Mouse (Mus musculus): ENCODE results near the gene Cic. TPM values are rescaled to one million over a fixed set of nuclear protein-coding genes. Genes with fewer than 3 reads are reported as not detected.

Gene Cic
- polyA plus RNA-seq, 1 experiment from 2014 or later = 25.2 TPM

DNA sequence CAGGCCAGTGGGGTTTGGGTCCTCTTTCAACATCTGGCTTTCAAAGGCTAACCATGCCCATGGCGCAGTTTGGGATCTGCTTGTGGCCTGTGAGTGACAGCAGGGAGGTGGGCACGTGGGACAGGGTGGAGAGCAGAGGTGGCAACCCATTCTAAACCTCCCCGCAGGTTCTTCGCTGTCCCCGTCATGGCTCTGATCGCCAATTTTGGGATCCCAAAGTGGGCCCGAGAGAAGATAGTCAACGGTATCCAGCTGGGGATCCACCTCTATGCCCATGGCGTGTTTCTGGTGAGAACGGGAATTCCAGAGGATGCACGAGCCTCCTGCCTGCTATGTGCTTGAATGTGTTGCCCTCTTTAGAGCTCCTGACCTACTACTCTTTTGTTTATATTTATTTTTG lies 43.7 kb downstream of the Cic start:
- DNase-seq (ENCODE audit: low spot score) = no peak
- no peak for ATAC-seq (replicated peaks; ENCODE audit: low FRiP score)
- H3K4me1 ChIP-seq (replicated peaks; ENCODE audit: control insufficient read depth, insufficient read depth, low read length) = peaks cover 14% of the 10 kb centered on the region
- no peaks in the 10 kb centered on the region for H3K9me3 ChIP-seq (ENCODE audit: control insufficient read depth, low read length)
- no peak overlapping the region for H3K9ac ChIP-seq (ENCODE audit: low read depth, low read length)
- H3K4me3 ChIP-seq (ENCODE audit: low read depth, low read length) = no peak overlapping the region
- H3K36me3 ChIP-seq (ENCODE audit: control insufficient read depth, insufficient read depth, low read length) = no peaks in the 10 kb centered on the region
- no peak overlapping the region for H3K4me2 ChIP-seq
- peaks cover 84% of the 10 kb centered on the region for H3K27me3 ChIP-seq (replicated peaks; ENCODE audit: control insufficient read depth, insufficient read depth, low read length)
- WGBS = 78% methylated on average over 11 of the region's 11 CpGs
- H3K27ac ChIP-seq (ENCODE audit: low read depth, low read length) = no peak overlapping the region

DNA sequence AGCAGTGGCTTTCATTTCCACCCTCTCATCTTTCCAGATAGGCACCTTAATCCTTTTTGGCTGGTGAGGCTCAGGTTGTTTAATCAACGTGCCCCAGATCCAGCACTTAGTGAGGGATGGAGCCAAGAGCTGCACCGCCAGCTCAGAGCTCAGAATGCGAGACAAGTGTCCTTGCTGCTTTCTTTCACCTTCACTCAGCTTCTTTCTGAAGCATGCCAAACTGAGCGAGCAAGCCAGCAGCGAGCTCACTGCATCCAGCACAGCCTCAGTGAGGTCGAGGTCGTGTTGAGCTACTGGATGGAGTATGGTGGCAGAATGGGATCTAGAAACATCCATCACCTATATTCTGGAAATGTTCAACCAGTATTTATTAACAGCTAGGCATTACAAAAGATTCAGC lies 45.8 kb downstream of the Cic start:
- H3K4me2 ChIP-seq = no peak overlapping the region
- no peak for ATAC-seq (replicated peaks; ENCODE audit: low FRiP score)
- no peak overlapping the region for H3K9ac ChIP-seq (ENCODE audit: low read depth, low read length)
- H3K4me1 ChIP-seq (replicated peaks; ENCODE audit: control insufficient read depth, insufficient read depth, low read length) = peaks cover 19% of the 10 kb centered on the region
- 31% methylated on average over 7 of the region's 7 CpGs for WGBS
- H3K27ac ChIP-seq (ENCODE audit: low read depth, low read length) = no peak overlapping the region
- peaks cover 63% of the 10 kb centered on the region for H3K27me3 ChIP-seq (replicated peaks; ENCODE audit: control insufficient read depth, insufficient read depth, low read length)
- no peaks in the 10 kb centered on the region for H3K36me3 ChIP-seq (ENCODE audit: control insufficient read depth, insufficient read depth, low read length)
- DNase-seq (ENCODE audit: low spot score) = no peak
- H3K4me3 ChIP-seq (ENCODE audit: low read depth, low read length) = no peak overlapping the region
- H3K9me3 ChIP-seq (ENCODE audit: control insufficient read depth, low read length) = no peaks in the 10 kb centered on the region

DNA sequence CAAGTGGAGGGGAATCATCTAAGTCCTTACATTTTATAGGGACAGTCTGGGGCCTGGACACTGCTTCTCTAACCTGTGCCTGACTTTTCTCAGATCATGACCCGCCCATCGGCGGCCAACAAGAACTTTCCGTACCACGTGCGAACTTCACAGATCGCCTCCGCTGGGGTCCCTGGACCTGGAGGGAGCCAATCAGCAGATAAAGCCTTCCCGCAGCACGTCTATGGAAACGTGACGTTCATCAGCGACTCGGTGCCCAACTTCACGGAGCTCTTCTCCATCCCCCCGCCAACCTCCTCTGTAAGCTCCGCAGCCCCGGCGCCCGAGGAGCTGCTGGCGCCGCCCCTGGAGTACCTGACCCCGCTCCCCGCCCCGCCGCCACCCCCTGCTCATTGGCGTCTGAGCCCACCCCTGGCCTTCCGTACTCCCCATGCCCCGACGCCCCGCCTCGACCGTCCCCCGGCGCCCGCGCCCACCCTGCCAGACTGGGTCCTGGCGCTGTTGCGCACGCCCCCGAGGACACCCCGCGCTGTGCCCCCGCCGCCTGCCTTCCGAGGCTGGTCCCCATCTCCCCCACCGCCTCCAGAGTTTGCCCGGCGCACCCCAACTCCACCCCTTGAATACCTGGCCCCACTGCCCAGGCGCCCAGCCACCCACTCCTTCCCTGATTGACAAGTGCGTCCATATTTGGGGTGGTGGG lies 47.3 kb downstream of the Cic start:
- H3K27me3 ChIP-seq (replicated peaks; ENCODE audit: control insufficient read depth, insufficient read depth, low read length) = peaks cover 51% of the 10 kb centered on the region
- H3K9ac ChIP-seq (ENCODE audit: low read depth, low read length) = no peak overlapping the region; the same call in 1 of the 2 replicates
- DNase-seq (ENCODE audit: low spot score) = no peak
- peak overlapping the region; percentile 49 for H3K4me3 ChIP-seq (ENCODE audit: low read depth, low read length)
- H3K4me2 ChIP-seq = peak overlapping the region; percentile 92
- peaks cover 19% of the 10 kb centered on the region for H3K4me1 ChIP-seq (replicated peaks; ENCODE audit: control insufficient read depth, insufficient read depth, low read length)
- 4% methylated on average over 51 of the region's 51 CpGs for WGBS
- no peak for ATAC-seq (replicated peaks; ENCODE audit: low FRiP score)
- no peaks in the 10 kb centered on the region for H3K36me3 ChIP-seq (ENCODE audit: control insufficient read depth, insufficient read depth, low read length)
- H3K9me3 ChIP-seq (ENCODE audit: control insufficient read depth, low read length) = no peaks in the 10 kb centered on the region
- H3K27ac ChIP-seq (ENCODE audit: low read depth, low read length) = no peak overlapping the region

DNA sequence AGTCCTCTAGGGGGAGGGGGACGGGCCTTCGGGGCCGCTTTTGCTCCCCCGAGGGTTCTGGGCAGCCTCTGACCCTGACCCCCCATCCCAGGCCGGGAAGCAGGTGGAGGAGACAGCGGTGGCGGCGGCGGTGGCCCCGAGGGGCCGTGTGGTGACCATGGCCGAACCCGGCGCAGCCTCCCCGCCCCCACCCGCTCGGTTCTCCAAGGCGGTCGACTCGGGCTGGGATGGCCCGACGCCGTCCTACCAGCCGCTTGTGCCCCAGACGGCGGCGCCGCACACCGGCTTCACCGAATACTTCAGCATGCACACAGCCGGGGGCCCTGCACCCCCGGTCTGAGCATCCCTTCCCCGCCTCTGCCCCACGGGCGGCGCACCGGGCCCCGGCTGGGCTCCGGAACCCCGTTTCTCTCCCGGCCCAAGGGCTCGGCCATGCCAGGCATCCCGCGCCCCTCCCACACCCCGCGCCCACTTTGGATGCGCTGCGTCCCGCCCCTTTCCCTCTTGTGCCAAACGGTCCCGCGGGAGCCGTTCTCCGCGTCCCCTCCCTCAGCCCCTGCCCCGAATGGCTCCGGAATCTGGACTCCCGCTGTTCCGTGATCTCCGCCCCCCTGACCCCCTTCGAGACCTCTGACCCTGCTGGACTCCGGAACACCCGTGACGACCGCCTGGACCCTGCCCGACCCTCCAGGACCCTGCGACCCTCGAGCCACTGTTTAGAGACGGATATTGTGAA lies 48.0 kb downstream of the Cic start:
- peaks cover 19% of the 10 kb centered on the region for H3K4me1 ChIP-seq (replicated peaks; ENCODE audit: control insufficient read depth, insufficient read depth, low read length)
- H3K27ac ChIP-seq (ENCODE audit: low read depth, low read length) = no peak overlapping the region
- ATAC-seq (replicated peaks; ENCODE audit: low FRiP score) = no peak
- 2% methylated on average over 62 of the region's 69 CpGs for WGBS
- H3K9me3 ChIP-seq (ENCODE audit: control insufficient read depth, low read length) = no peaks in the 10 kb centered on the region
- no peak overlapping the region; the same call in 1 of the 2 replicates for H3K9ac ChIP-seq (ENCODE audit: low read depth, low read length)
- H3K36me3 ChIP-seq (ENCODE audit: control insufficient read depth, insufficient read depth, low read length) = no peaks in the 10 kb centered on the region
- H3K27me3 ChIP-seq (replicated peaks; ENCODE audit: control insufficient read depth, insufficient read depth, low read length) = peaks cover 51% of the 10 kb centered on the region
- DNase-seq (ENCODE audit: low spot score) = no peak
- peak overlapping the region; percentile 49 for H3K4me3 ChIP-seq (ENCODE audit: low read depth, low read length)
- peak overlapping the region; percentile 92 for H3K4me2 ChIP-seq

DNA sequence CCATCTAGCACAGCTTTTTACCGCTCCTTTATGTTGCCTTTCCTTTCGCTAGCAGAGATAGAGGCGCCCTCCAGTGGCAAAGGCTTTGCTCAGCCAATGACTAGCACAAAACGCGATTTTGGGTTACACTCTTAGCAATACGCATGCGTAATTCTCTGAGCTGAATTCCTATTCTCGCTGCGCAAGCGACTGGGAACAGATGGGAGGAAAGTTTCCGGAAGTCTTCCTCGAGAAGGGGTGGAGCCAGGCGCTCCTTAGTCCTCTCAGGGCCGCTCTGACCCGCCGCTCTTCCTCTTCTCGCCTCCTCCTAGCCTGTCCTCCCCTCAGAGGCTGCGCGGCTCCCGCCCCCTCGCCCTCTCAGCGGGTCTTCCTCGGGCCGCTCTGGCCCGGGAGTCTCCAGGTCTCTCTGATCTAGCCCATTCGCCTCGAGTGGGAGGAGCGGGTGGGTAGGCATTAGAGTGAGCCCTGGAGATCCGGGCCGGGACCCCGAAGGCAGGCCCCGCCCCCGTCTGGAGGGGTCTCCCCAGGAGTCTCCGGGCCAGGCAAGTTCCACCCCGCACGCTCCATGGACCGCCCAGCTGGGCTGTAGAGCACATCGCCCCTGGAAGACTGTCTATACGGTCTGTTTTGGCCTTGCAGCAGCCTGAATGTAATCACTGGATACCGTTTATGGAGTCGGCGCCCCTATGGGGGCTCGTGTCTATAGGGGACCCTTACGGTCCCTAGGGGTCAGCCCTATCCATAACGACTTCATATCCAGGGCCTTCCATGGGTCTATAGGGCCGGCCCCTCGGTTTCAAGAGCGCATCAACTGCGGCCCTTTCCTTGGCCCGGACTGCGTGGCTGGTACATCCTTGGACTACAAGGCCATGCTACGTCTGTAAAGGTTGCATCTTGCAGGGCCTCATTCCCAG lies 49.3 kb downstream of the Cic start, which contains the start of gene Megf8:
TSS of gene Megf8 (plus strand) at position 633 of the 914 bp plus-strand sequence.
- Histone ChIP-seq H3K27ac (ENCODE audit: low read depth, low read length) (peak within 1 kb of the TSS; percentile 59), H3K27me3 (replicated peaks; ENCODE audit: control insufficient read depth, insufficient read depth, low read length) (peaks cover 43% of the 10 kb centered on the region), H3K36me3 (ENCODE audit: control insufficient read depth, insufficient read depth, low read length) (no peaks in the 10 kb centered on the region), H3K9ac (ENCODE audit: low read depth, low read length) (peak within 1 kb of the TSS; percentile 69), H3K4me3 (ENCODE audit: low read depth, low read length) (peak within 1 kb of the TSS; percentile 71), H3K9me3 (ENCODE audit: control insufficient read depth, low read length) (no peaks in the 10 kb centered on the region), H3K4me1 (replicated peaks; ENCODE audit: control insufficient read depth, insufficient read depth, low read length) (peaks cover 19% of the 10 kb centered on the region), H3K4me2 (peak within 1 kb of the TSS; percentile 92)
- peak; percentile 86 for DNase-seq (ENCODE audit: low spot score)
- ATAC-seq (replicated peaks; ENCODE audit: low FRiP score) = peak; percentile 94
- WGBS = under 1% methylated on average over 52 of the region's 52 CpGs

DNA sequence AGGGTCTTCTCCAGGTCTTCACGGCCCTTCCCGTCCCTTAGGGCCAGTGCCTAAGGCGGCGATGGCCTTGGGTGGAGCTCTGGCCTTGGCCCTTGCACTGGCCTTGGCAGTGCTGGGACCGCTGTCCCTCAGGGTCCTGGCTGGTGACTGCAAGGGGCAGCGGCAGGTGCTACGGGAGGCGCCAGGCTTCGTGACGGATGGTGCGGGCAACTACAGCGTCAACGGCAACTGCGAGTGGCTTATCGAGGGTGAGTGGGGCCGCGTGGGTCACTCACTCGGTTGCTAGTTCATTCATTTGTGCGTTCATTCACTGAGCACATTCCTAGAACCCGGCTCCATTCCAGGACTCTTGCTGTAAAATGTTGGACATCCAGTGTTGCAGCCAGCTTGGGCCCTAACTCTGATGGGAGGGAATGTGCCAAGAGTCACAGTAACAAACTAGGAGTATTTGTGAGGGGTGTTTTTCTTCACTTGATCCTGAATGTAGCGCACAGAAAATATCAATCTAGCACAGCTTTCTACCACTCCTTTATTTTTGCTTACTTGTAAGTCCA lies 50.0 kb downstream of the Cic start:
- H3K27me3 ChIP-seq (replicated peaks; ENCODE audit: control insufficient read depth, insufficient read depth, low read length) = peaks cover 36% of the 10 kb centered on the region
- peaks cover 19% of the 10 kb centered on the region for H3K4me1 ChIP-seq (replicated peaks; ENCODE audit: control insufficient read depth, insufficient read depth, low read length)
- peak overlapping the region; percentile 71 for H3K4me3 ChIP-seq (ENCODE audit: low read depth, low read length)
- no peaks in the 10 kb centered on the region for H3K36me3 ChIP-seq (ENCODE audit: control insufficient read depth, insufficient read depth, low read length)
- DNase-seq (ENCODE audit: low spot score) (no peak), ATAC-seq (replicated peaks; ENCODE audit: low FRiP score) (no peak)
- peak overlapping the region; percentile 59; the same call in 1 of the 2 replicates for H3K27ac ChIP-seq (ENCODE audit: low read depth, low read length)
- 20% methylated on average over 21 of the region's 21 CpGs for WGBS
- H3K4me2 ChIP-seq = peak overlapping the region; percentile 92
- no peaks in the 10 kb centered on the region for H3K9me3 ChIP-seq (ENCODE audit: control insufficient read depth, low read length)
- peak overlapping the region; percentile 69 for H3K9ac ChIP-seq (ENCODE audit: low read depth, low read length)

DNA sequence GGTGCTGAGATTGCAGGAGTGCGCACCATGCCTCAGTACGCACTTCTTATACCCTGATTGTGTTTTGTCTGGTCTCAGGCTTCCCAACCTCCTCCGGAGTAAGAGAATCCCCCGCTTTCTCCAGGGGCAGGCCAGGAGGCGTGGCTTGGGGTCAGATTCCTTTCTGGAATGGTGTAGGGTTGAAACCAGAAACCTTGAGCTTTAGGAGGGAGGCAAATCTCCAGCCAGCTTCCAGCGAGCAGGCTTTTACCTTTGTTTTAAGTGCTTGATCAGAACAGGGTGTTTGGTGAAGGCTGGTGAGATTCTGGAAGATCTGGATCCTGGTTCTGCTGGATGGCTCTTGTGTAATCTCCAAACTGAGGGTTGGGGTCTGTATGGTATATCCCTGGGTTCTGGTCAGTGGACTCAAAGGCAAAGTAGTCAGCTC lies 54.6 kb downstream of the Cic start:
- peaks cover 5% of the 10 kb centered on the region for H3K4me1 ChIP-seq (replicated peaks; ENCODE audit: control insufficient read depth, insufficient read depth, low read length)
- DNase-seq (ENCODE audit: low spot score) = peak; percentile 49
- H3K27ac ChIP-seq (ENCODE audit: low read depth, low read length) = peak overlapping the region; percentile 70; the same call in 1 of the 2 replicates
- H3K9me3 ChIP-seq (ENCODE audit: control insufficient read depth, low read length) = no peaks in the 10 kb centered on the region
- H3K4me2 ChIP-seq = peak overlapping the region; percentile 26; the same call in 1 of the 2 replicates
- no peaks in the 10 kb centered on the region for H3K36me3 ChIP-seq (ENCODE audit: control insufficient read depth, insufficient read depth, low read length)
- 39% methylated on average over 6 of the region's 6 CpGs for WGBS
- no peaks in the 10 kb centered on the region for H3K27me3 ChIP-seq (replicated peaks; ENCODE audit: control insufficient read depth, insufficient read depth, low read length)
- H3K9ac ChIP-seq (ENCODE audit: low read depth, low read length) = no peak overlapping the region
- no peak overlapping the region for H3K4me3 ChIP-seq (ENCODE audit: low read depth, low read length)
- no peak for ATAC-seq (replicated peaks; ENCODE audit: low FRiP score)

DNA sequence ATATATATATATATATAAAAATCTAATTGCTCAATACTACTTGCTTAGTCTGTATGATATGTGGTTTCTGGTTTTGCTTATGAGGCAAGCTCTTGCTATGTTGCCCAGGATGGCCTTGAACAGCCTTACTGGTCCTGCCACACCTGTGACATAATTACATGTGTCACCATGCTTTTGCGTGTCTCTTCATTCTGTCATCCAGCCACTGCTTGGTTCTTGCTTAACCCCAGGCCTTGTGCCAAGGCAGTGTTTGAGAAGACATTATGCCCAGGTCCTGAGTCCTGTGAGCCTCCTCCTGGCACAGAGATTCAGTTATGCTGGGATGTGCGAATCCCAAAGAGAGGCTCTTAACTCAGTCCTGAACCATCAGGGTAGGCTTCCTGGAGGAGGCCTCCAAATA lies 55.7 kb downstream of the Cic start:
- 86% methylated on average over 2 of the region's 2 CpGs for WGBS

More for the DNA sequence above, 55.7 kb downstream of the Cic start:
- Histone ChIP-seq H3K9me3 (ENCODE audit: control insufficient read depth, low read length) (no peaks in the 10 kb centered on the region), H3K4me2 (no peak overlapping the region), H3K27me3 (replicated peaks; ENCODE audit: control insufficient read depth, insufficient read depth, low read length) (no peaks in the 10 kb centered on the region), H3K4me1 (replicated peaks; ENCODE audit: control insufficient read depth, insufficient read depth, low read length) (no peaks in the 10 kb centered on the region; the same call in 1 of the 2 replicates), H3K4me3 (ENCODE audit: low read depth, low read length) (no peak overlapping the region), H3K36me3 (ENCODE audit: control insufficient read depth, insufficient read depth, low read length) (no peaks in the 10 kb centered on the region), H3K9ac (ENCODE audit: low read depth, low read length) (no peak overlapping the region), H3K27ac (ENCODE audit: low read depth, low read length) (no peak overlapping the region)
- no peak for DNase-seq (ENCODE audit: low spot score)
- ATAC-seq (replicated peaks; ENCODE audit: low FRiP score) = no peak
